Mouse (Mus musculus): Measurements from ENCODE around the gene Abca1. TPM values are rescaled to one million over a fixed set of nuclear protein-coding genes. Genes with fewer than 3 reads are reported as not detected.

Gene Abca1
- polyA plus RNA-seq, 1 experiment from 2014 or later, result 236 TPM

DNA sequence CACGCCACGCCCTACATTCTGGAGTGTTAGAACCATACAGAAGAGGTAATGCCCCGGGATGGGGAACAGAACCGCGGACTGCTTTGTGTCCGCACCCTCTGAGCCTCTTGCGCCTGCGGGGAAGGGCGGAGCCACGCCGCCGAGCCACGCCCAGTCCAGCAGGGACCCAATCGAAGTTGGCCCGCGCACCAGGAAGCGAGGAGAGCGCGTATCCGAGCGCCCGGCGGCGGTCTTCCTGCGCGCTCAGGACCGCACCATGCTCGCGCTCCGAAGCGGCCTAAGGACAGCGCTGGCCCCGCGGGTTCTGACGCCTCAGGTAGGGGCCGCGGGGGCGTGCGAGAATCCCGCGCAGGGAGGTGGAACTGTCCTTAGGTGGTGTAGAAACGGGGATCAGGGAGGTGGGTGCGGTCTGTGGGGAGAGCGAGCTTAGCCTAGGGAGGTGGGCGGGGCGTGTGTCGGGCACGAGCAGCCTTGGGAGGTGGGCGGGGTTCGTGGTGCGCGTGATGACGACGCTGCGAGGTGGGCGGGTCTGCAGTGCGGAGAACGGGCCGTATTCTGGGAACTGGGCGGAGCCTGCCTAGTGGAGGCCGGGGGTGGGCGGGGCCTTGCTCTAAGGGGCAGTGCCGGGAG lies 147.8 kb downstream of the Abca1 start, which contains the start of gene Nipsnap3b:
Gene Nipsnap3b, plus strand, starts transcription at position 149 of the 630 bp plus-strand sequence.
- peaks cover 25% of the 10 kb centered on the region for H3K79me2 ChIP-seq (ENCODE audit: inconsistent target)
- H3K4me3 ChIP-seq (ENCODE audit: inconsistent target), result peak within 1 kb of the TSS; percentile 52
- 2% methylated on average over 59 of the region's 63 CpGs for WGBS (ENCODE audit: missing documents)
- no peak within 1 kb of the TSS for H3K27ac ChIP-seq
- peaks cover 22% of the 10 kb centered on the region for H3K36me3 ChIP-seq (ENCODE audit: inconsistent target)

DNA sequence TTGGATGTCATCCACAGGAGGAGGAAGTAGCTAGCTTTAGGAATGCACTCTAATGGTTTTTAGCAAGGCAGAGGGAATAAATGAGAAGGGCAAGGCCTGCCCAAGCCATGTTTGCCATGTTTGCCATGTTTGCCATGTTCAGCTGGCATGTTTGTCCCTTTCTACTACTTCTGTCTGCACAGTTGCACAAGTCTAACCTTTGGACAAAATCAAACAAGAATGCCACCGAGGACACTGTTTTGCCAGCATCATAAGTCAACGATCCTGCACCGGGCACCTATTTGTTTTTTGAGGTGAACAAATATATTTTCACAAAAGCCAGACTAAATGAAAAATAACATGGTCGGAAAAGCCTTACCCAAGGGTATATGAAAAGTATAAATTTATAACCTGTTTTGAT lies 149.8 kb downstream of the Abca1 start:
- Histone ChIP-seq H3K36me3 (ENCODE audit: inconsistent target) (peaks cover 5% of the 10 kb centered on the region; the same call in 1 of the 2 replicates), H3K4me3 (ENCODE audit: inconsistent target) (no peak overlapping the region), H3K79me2 (ENCODE audit: inconsistent target) (peaks cover 25% of the 10 kb centered on the region), H3K27ac (no peak overlapping the region)
- 92% methylated on average over 4 of the region's 4 CpGs for WGBS (ENCODE audit: missing documents)

DNA sequence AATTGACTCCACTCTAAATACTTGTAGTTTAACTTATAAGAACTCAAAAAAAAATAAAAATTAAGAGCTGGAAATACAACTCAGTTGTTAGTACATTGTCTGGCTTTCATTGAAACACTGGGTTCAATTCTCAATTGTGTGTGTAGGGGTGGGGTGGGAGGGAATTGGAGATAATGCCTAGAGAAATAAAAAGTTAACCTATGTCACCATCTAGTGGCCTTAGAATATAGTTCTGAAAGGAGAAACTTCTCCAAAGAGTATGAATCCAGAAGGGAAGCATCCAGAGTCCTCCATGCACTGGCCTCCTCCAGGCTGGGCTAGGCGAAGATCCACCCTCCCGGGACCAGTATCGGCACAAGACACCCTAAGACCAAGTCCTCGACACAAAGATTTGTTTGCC lies 150.5 kb downstream of the Abca1 start:
- H3K27ac ChIP-seq, result no peak overlapping the region
- H3K4me3 ChIP-seq (ENCODE audit: inconsistent target), result no peak overlapping the region
- peaks cover 2% of the 10 kb centered on the region; the same call in 1 of the 2 replicates for H3K36me3 ChIP-seq (ENCODE audit: inconsistent target)
- H3K79me2 ChIP-seq (ENCODE audit: inconsistent target), result peaks cover 20% of the 10 kb centered on the region
- WGBS (ENCODE audit: missing documents), result 89% methylated on average over 4 of the region's 4 CpGs

DNA sequence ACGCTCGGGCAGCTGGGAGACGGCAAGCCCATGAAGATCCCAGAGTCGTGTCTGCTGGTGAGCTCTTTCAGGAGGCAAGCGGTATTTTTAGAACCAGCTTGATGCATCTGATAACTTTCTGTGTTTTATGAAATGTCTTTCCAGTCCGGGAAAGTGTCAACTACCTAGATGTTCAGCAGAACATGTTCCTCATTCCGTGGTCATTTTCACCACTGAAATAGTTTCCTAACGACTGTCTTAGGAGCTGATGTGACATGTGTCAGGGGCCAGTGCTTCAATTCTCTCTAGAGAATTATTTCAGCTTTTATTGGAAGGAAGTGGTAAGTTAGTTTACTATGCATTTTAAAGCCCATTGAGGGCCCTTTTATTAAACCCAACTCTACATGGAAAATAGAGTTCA lies 159.5 kb downstream of the Abca1 start:
- no peaks in the 10 kb centered on the region for H3K36me3 ChIP-seq (ENCODE audit: inconsistent target)
- WGBS (ENCODE audit: missing documents), result 10% methylated on average over 8 of the region's 8 CpGs
- H3K4me3 ChIP-seq (ENCODE audit: inconsistent target), result no peak overlapping the region
- no peak overlapping the region for H3K27ac ChIP-seq
- H3K79me2 ChIP-seq (ENCODE audit: inconsistent target), result no peaks in the 10 kb centered on the region

DNA sequence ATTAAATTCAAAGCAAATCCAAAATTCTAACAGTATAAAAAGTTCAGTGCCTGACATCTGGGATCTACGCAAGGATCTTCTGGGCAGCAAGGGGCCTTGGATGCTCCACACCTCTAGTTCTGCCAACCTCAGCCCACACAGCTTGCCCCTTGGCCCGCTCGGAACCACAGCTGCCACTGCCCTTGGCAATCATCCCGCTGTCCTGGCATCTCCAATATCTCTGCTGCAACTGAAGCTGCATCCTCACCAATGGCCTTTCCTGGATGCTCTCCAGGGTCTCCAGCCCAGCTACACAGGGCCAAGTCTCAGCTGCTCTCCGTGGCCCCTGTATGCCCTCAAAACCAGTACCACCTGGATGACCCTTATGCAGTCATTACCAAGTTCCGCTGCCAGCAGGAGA lies 160.2 kb downstream of the Abca1 start:
- Histone ChIP-seq H3K36me3 (ENCODE audit: inconsistent target) (no peaks in the 10 kb centered on the region), H3K79me2 (ENCODE audit: inconsistent target) (no peaks in the 10 kb centered on the region), H3K4me3 (ENCODE audit: inconsistent target) (no peak overlapping the region), H3K27ac (no peak overlapping the region)
- 96% methylated on average over 6 of the region's 6 CpGs for WGBS (ENCODE audit: missing documents)

DNA sequence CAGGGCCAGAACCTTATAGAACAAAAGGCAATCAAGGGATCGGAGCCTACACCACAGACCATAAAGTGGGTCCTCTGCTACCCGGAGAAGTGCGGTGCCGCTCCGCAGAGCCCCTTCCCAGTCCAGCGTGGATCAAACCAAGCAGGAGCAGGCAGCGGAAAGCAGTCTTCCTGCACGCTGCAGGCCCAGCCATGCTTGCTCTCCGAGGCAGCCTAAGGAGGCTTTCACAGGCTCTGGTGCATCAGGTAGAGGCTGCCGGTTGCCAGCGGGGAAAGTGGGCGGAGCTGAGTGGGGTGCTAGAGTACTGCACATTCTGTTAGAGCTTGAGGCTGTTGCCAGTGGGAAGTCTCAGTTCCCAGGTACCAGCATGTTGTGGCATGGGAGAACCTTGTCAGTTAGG lies 170.4 kb downstream of the Abca1 start, which contains the start of gene Nipsnap3a:
Gene Nipsnap3a, plus strand, starts transcription at position 25 of the 400 bp plus-strand sequence.
- no peak within 1 kb of the TSS for H3K27ac ChIP-seq
- no peaks in the 10 kb centered on the region for H3K79me2 ChIP-seq (ENCODE audit: inconsistent target)
- 53% methylated on average over 12 of the region's 12 CpGs for WGBS (ENCODE audit: missing documents)
- H3K4me3 ChIP-seq (ENCODE audit: inconsistent target), result no peak within 1 kb of the TSS
- no peaks in the 10 kb centered on the region for H3K36me3 ChIP-seq (ENCODE audit: inconsistent target)

DNA sequence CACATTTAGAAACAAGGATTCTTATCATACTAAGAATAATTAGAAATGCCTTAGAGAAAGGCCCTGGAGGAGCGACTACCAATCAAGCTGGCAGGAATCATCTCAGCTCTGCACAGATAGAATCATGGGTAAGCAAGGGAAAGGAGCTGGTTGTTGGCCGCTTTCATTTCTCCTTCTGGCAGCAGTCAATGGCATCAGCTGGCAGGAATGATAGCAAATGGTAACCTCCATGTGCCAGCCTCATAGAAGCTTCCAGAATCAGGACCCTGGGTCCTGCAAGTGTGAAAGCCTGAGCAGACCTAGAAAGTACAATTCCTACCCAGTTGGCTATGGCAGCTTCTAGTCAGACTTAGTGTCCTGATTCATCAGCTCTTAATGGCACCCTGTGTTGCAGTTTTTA lies 173.4 kb downstream of the Abca1 start:
- Histone ChIP-seq H3K27ac (no peak overlapping the region), H3K79me2 (ENCODE audit: inconsistent target) (no peaks in the 10 kb centered on the region), H3K36me3 (ENCODE audit: inconsistent target) (no peaks in the 10 kb centered on the region), H3K4me3 (ENCODE audit: inconsistent target) (no peak overlapping the region)
- WGBS (ENCODE audit: missing documents), result 100% methylated on average over 2 of the region's 2 CpGs

DNA sequence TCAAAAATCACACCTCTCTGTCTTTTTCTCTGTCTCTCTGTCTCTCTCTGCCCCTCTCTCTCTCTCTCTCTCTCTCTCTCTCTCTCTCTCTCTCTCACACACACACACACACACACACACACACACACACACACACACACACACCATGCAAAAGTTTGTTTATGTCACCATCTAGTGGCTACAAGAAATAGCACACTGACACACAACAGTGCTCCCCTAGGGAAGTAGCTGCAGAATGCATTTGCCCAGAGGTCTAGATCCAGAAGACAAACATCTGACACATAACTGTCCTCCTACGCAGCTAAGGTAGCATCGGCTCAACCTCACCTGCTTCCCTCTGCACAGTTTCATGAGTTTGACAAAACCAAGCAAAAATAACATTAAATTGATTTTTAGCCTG lies 174.5 kb downstream of the Abca1 start:
- Histone ChIP-seq H3K4me3 (ENCODE audit: inconsistent target) (no peak overlapping the region), H3K79me2 (ENCODE audit: inconsistent target) (no peaks in the 10 kb centered on the region), H3K27ac (no peak overlapping the region), H3K36me3 (ENCODE audit: inconsistent target) (no peaks in the 10 kb centered on the region)
- 70% methylated on average over 2 of the region's 2 CpGs for WGBS (ENCODE audit: missing documents)

Other genes starting within 250 kb of the Abca1 start
- gene Olfr272, start 240.7 kb downstream of the Abca1 start, polyA plus RNA-seq (2018), result not detected in 3 replicates
- gene Olfr270, start 195.3 kb downstream of the Abca1 start, polyA plus RNA-seq (2018), result not detected in 3 replicates
- not detected in 3 replicates for gene Nipsnap3a, start 170.6 kb downstream of the Abca1 start, polyA plus RNA-seq (2018)
- 26.6 to 61.6 TPM (median 43.5 TPM) in 3 replicates for gene Nipsnap3b, start 148.0 kb downstream of the Abca1 start, polyA plus RNA-seq (2018)

Data from macrophage (primary cell).